Mouse (Mus musculus) cerebellum, adult 2 months (tissue): Measurements from ENCODE around the gene Olfr1039.

Experiments
- CTCF ChIP-seq: fragments of 200-500 bp; IDR thresholded peaks from 2 replicates; pipeline ENCODE4 v1.5.1; 2011; ENCODE audit warnings: low read depth, mild to moderate bottlenecking, control low read depth, low read length, moderate library complexity, borderline replicate concordance; ENCODE audit not compliant: insufficient read depth
- POLR2A ChIP-seq: fragments of 200-500 bp; IDR thresholded peaks from 2 replicates; pipeline ENCODE4 v1.6.1; 2011; ENCODE audit warnings: low read length, control low read depth, borderline replicate concordance; ENCODE audit not compliant: insufficient read depth

DNA sequence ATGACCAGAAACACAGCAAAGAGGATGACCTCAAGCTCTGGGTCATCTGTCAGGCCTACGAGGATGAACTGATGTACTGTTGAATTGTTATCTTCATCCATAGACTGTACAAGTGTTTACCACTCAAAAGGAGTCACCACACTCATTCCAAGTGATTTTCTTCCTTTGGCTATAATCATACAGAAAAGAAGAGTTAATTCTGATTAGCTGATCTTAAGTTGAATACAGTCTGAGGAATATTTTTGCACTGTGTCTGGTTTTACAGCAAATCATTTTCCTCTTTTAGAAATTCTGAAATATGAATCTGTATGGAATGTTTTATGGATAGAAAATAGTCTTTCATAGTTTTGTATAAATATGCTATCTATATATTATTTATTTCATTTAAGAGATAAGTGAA lies 10.9 kb upstream of the Olfr1039 start, which contains the start of gene Olfr1040:
- TF ChIP-seq CTCF (no peak), POLR2A (no peak)
